Mouse (Mus musculus) intestine, embryonic 15.5 days (tissue): ENCODE data around the gene Arhgap21. TPM values are rescaled to one million over a fixed set of nuclear protein-coding genes. Genes with fewer than 3 reads are reported as not detected.

Experiments
- ATAC-seq: fragments of 200-750 bp; cut with Nextera tagmentation; 2 replicates; pipeline ENCODE4 v1.8.0; 2017; ENCODE audit warnings: moderate TSS enrichment, moderate library complexity
- H3K27ac ChIP-seq: fragments of 300-500 bp; sonication (generic); 2 replicates; pipeline ENCODE4 v1.5.1; 2015; ENCODE audit warnings: mild to moderate bottlenecking, inconsistent platforms
- H3K27me3 ChIP-seq: fragments of 300-500 bp; sonication (generic); replicated peaks from 2 replicates; pipeline ENCODE4 v1.6.1; 2015; ENCODE audit warnings: inconsistent platforms
- H3K36me3 ChIP-seq: fragments of 300-500 bp; sonication (generic); 2 replicates; pipeline ENCODE4 v1.6.1; 2015; ENCODE audit warnings: inconsistent platforms
- H3K4me1 ChIP-seq: fragments of 300-500 bp; sonication (generic); replicated peaks from 2 replicates; pipeline ENCODE4 v1.6.1; 2015; ENCODE audit warnings: inconsistent platforms
- H3K4me2 ChIP-seq: fragments of 300-500 bp; sonication (generic); replicated peaks from 2 replicates; pipeline ENCODE4 v1.6.1; 2015; ENCODE audit warnings: mild to moderate bottlenecking, inconsistent platforms
- H3K4me3 ChIP-seq: fragments of 300-500 bp; sonication (generic); replicated peaks from 2 replicates; pipeline ENCODE4 v1.5.1; 2015; ENCODE audit warnings: inconsistent platforms
- H3K9ac ChIP-seq: fragments of 300-500 bp; sonication (generic); 2 replicates; pipeline ENCODE4 v1.6.1; 2015; ENCODE audit warnings: inconsistent platforms
- H3K9me3 ChIP-seq: fragments of 300-500 bp; sonication (generic); 2 replicates; pipeline ENCODE4 v1.6.1; 2016; ENCODE audit warnings: inconsistent platforms
- WGBS: fragments of 180-500 bp; shearing (Covaris S2); methylation state at CpG from one replicate; pipeline ENCODE4 v1.1.7; 2015; 5-methylcytosine and 5-hydroxymethylcytosine counted together
- polyA plus RNA-seq: library from polyadenylated mRNA; unstranded; fragments of >200 nt; fragmentation: Nextera tagmentation; extraction: Ambion mirVana; gene quantifications from 2 replicates; pipeline ENCODE4 v1.2.1, GENCODE M21; 2015

Arhgap21 gene
- polyA plus RNA-seq, 1 experiment from 2014 or later, result 13.6 TPM

DNA sequence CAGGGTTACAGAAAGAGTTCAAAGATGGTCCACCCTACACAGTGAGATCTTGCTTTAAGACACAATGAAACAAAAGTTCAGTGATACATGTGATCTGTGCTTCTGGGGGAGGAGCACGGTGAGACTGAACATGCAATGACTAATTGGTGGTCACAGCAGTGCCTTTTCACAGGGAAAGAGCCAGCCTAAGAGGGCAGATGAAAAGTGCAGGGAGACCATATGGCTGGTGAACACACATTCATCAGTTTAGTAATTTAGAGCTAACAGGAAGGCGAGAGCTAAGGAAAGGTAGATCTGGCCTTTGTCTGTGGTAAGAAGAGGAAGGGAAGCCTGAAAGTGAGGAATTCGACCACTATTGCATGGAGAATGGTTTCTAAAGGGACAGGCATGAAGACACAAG, 102.9 kb downstream of the Arhgap21 start:
- Histone ChIP-seq H3K9ac (no peak overlapping the region), H3K27ac (no peak overlapping the region), H3K4me2 (no peak overlapping the region), H3K4me3 (no peak overlapping the region), H3K4me1 (no peaks in the 10 kb centered on the region), H3K27me3 (no peaks in the 10 kb centered on the region), H3K9me3 (no peaks in the 10 kb centered on the region), H3K36me3 (peaks cover 15% of the 10 kb centered on the region)
- ATAC-seq, result no peak
- WGBS, result 74% methylated on average over 3 of the region's 3 CpGs

GRCm38 (mm10) chr2:20864569-20864968, 104.1 kb downstream of the Arhgap21 start:
- H3K4me2 ChIP-seq, result no peak overlapping the region
- H3K4me1 ChIP-seq, result no peaks in the 10 kb centered on the region
- no peaks in the 10 kb centered on the region for H3K9me3 ChIP-seq
- peaks cover 18% of the 10 kb centered on the region for H3K36me3 ChIP-seq
- no peaks in the 10 kb centered on the region for H3K27me3 ChIP-seq
- no peak overlapping the region for H3K4me3 ChIP-seq
- H3K27ac ChIP-seq, result no peak overlapping the region
- ATAC-seq, result no peak
- H3K9ac ChIP-seq, result no peak overlapping the region
- 86% methylated on average over 2 of the region's 2 CpGs for WGBS

DNA sequence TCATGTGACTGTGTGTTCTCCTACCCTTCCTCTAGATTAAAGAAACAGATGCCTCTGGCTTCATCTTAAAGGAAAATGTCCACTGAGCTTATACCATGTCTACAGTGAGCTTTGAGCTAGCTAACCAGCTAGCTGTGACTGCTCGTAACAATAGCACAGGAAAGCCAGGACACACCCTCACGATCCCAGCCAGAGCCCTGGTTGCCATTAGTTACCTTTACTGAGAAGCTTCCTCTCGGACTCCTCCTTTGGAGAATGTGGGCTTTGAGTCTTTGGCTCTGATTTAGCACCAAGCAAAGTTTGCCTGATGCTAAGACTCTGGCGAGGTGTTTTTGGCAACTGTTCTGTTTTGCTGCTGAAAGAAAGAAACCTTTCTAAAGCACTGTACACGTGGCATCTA, 107.9 kb downstream of the Arhgap21 start:
- H3K9ac ChIP-seq, result no peak overlapping the region
- no peak overlapping the region for H3K27ac ChIP-seq
- 84% methylated on average over 5 of the region's 5 CpGs for WGBS
- ATAC-seq, result no peak
- H3K4me1 ChIP-seq, result no peaks in the 10 kb centered on the region
- H3K27me3 ChIP-seq, result no peaks in the 10 kb centered on the region
- no peak overlapping the region for H3K4me2 ChIP-seq
- no peak overlapping the region for H3K4me3 ChIP-seq
- H3K9me3 ChIP-seq, result no peaks in the 10 kb centered on the region
- peaks cover 30% of the 10 kb centered on the region for H3K36me3 ChIP-seq

DNA sequence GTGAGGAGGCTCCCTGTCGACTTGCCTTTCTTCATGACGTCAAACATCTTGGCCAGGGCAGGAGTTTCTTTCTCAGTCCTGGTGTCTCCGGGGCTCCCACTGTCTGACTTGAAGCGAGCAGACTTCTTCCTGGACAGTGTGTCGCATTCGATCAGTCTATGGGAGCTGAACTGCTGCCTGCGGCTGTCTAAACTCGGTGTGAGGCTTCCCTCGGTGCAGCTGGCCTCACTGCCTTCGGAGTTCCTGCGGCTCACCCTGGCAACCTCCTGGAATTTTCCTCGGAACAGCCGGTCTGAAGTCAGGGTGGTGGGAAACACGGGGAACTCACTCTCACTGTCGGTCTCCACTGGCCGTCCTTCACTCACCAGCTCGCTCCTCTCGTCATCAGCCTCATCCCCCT, 119.3 kb downstream of the Arhgap21 start:
- WGBS, result 91% methylated on average over 18 of the region's 18 CpGs
- Histone ChIP-seq H3K9ac (no peak overlapping the region), H3K4me3 (no peak overlapping the region), H3K27ac (no peak overlapping the region), H3K4me2 (no peak overlapping the region), H3K4me1 (no peaks in the 10 kb centered on the region), H3K36me3 (peaks cover 17% of the 10 kb centered on the region), H3K9me3 (no peaks in the 10 kb centered on the region), H3K27me3 (no peaks in the 10 kb centered on the region)
- no peak for ATAC-seq

DNA sequence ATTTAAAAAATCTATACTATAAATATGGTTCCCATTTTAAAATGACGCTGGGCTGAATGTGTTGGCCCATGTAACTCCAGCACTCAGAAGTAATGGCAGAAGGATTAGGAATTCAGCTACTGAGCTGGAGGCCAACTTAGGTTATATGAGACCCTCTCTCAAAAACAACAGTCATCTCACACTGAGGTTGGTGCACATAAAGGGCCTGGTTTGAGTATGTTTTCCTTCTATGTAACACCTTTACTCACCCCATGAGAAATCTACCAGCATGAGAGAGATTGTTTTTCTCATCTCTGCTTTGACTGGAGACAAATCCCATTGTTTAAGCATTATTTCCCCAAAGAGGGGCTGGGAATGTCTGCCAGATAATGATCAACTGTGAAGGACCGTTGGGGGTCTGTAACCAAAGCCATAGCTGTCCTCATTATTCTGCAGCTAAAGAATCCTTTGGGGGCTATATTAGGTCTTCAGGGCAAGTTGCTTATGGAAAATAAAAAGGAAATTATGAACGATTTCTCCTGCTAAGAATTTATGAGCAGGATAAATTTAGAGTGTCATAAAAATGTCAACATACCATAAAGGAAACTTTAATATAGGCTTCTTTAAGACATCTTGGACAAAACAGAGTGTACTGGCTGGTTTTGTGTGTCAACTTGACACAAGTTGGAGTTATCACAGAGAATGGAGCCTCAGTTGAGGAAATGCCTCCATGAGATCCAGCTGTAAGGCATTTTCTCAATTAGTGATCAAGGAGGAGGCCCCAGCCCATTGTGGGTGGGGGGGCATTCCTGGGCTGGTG, 136.9 kb downstream of the Arhgap21 start:
- no peaks in the 10 kb centered on the region for H3K27me3 ChIP-seq
- ATAC-seq, result no peak

DNA sequence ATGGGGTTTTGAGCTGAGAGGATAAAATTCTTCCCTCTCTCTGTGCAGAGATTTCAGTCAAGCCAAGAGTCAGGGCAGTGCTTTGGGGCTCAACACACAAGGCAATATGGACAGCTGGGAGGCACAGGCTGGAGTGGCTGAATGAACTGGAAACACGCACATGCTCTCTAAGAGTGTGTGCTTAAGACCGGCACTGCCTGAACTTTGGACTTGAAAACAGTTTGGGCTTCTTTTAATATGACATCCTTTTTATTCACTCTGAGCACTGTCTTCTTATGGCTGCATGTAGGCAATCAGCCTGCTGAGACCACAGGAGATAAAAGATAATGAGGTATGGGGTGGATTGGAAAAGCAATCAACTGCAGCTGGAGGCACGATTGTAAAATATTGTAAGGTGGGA, 137.8 kb downstream of the Arhgap21 start:
- no peak overlapping the region for H3K4me3 ChIP-seq
- no peaks in the 10 kb centered on the region for H3K36me3 ChIP-seq
- no peaks in the 10 kb centered on the region for H3K4me1 ChIP-seq
- no peak overlapping the region for H3K27ac ChIP-seq
- no peaks in the 10 kb centered on the region for H3K27me3 ChIP-seq
- 62% methylated on average over 3 of the region's 3 CpGs for whole genome bisulfite sequencing
- no peak overlapping the region for H3K4me2 ChIP-seq
- no peaks in the 10 kb centered on the region for H3K9me3 ChIP-seq
- no peak overlapping the region for H3K9ac ChIP-seq
- ATAC-seq, result peak; percentile 77; the same call in 1 of the 2 replicates

More for the DNA sequence above, 136.9 kb downstream of the Arhgap21 start:
- no peak overlapping the region for H3K4me2 ChIP-seq
- no peaks in the 10 kb centered on the region for H3K9me3 ChIP-seq
- no peaks in the 10 kb centered on the region for H3K4me1 ChIP-seq
- H3K27ac ChIP-seq, result no peak overlapping the region
- WGBS, result 63% methylated on average over 3 of the region's 3 CpGs
- H3K4me3 ChIP-seq, result no peak overlapping the region
- no peak overlapping the region for H3K9ac ChIP-seq
- no peaks in the 10 kb centered on the region for H3K36me3 ChIP-seq

- no peak for ATAC-seq
- no peaks in the 10 kb centered on the region for H3K4me1 ChIP-seq
- no peak overlapping the region for H3K27ac ChIP-seq
These were observed 142.4 kb downstream of the Arhgap21 start for GRCm38 (mm10) chr2:20826258-20826657.

GRCm38 (mm10) chr2:20818226-20818625, 150.5 kb downstream of the Arhgap21 start:
- H3K4me2 ChIP-seq, result no peak overlapping the region
- H3K9ac ChIP-seq, result no peak overlapping the region
- H3K27me3 ChIP-seq, result no peaks in the 10 kb centered on the region
- ATAC-seq, result no peak
- no peaks in the 10 kb centered on the region for H3K9me3 ChIP-seq
- no peak overlapping the region for H3K4me3 ChIP-seq
- H3K27ac ChIP-seq, result no peak overlapping the region
- no peaks in the 10 kb centered on the region for H3K4me1 ChIP-seq
- 80% methylated on average over 7 of the region's 7 CpGs for WGBS
- no peaks in the 10 kb centered on the region for H3K36me3 ChIP-seq

More at GRCm38 (mm10) chr2:20826258-20826657, 142.4 kb downstream of the Arhgap21 start:
- Histone ChIP-seq H3K4me2 (no peak overlapping the region), H3K9me3 (no peaks in the 10 kb centered on the region), H3K36me3 (no peaks in the 10 kb centered on the region), H3K4me3 (no peak overlapping the region), H3K9ac (no peak overlapping the region), H3K27me3 (no peaks in the 10 kb centered on the region)

- Histone ChIP-seq H3K4me1 (no peaks in the 10 kb centered on the region), H3K4me2 (no peak overlapping the region), H3K4me3 (no peak overlapping the region), H3K27ac (no peak overlapping the region), H3K36me3 (no peaks in the 10 kb centered on the region), H3K9me3 (no peaks in the 10 kb centered on the region), H3K9ac (no peak overlapping the region), H3K27me3 (no peaks in the 10 kb centered on the region)
- no peak for ATAC-seq
- WGBS, result 85% methylated on average over 2 of the region's 2 CpGs
These were observed 154.7 kb downstream of the Arhgap21 start for GRCm38 (mm10) chr2:20813986-20814385.

- WGBS, result 80% methylated on average over 8 of the region's 8 CpGs
- H3K4me3 ChIP-seq, result no peak overlapping the region
- ATAC-seq, result no peak
- H3K4me1 ChIP-seq, result no peaks in the 10 kb centered on the region
- H3K4me2 ChIP-seq, result no peak overlapping the region
- no peaks in the 10 kb centered on the region for H3K27me3 ChIP-seq
- no peak overlapping the region for H3K27ac ChIP-seq
- peaks cover 4% of the 10 kb centered on the region; the same call in 1 of the 2 replicates for H3K36me3 ChIP-seq
- no peak overlapping the region for H3K9ac ChIP-seq
- H3K9me3 ChIP-seq, result no peaks in the 10 kb centered on the region
These were observed 157.2 kb downstream of the Arhgap21 start for GRCm38 (mm10) chr2:20811506-20811905.

DNA sequence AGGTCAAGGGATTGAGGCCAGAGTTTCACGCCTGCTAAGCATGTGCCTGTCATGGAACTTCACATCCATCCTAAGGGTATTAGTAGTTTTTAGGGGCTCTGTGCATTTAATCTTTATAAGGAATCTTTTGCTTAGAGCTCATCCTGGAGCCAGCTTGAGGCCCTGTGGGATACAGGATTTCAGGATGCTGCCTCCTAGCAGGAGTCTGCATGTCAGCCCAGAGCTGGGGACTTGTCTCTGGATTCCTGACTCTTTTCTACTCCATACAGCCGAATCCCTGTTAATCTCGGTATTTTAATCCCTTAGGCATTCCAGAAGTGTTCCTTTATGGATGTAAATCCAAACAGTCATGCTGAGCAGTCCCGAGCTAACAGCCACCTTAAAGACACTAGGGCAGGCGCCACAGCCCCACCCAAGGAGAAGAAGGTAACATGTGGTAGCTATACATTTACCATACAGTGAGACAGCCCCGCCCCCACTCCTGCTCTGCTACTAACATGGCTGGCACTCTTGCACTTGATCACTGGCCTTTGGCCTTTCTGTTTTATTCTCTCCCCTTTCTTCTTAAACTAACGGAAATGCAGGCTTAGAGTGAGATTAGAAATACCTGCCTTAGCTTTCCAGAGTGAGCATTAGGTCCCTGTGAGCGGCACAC, 167.3 kb downstream of the Arhgap21 start:
- Histone ChIP-seq H3K27me3 (no peaks in the 10 kb centered on the region), H3K9ac (no peak overlapping the region), H3K9me3 (no peaks in the 10 kb centered on the region), H3K27ac (no peak overlapping the region), H3K36me3 (peaks cover 11% of the 10 kb centered on the region), H3K4me2 (no peak overlapping the region), H3K4me3 (no peak overlapping the region), H3K4me1 (no peaks in the 10 kb centered on the region)
- peak; percentile 43; the same call in 1 of the 2 replicates for ATAC-seq
- WGBS, result 70% methylated on average over 8 of the region's 8 CpGs
